Mouse (Mus musculus) CH12.LX (cell line): ENCODE results near the gene Sema4a.

Experiments
- CTCF ChIP-seq, 2 experiments: IDR thresholded peaks in 1 of 2; conservative IDR thresholded peaks in 1 of 2; 2 replicates each; pipeline ENCODE4 v1.5.1; 2011 to 2012; ENCODE audit warnings: low read depth in 2 of 2, low read length in 2 of 2, improper control_type of control experiment in 1 of 2, inconsistent platforms in 1 of 2, mild to moderate bottlenecking in 1 of 2, moderate library complexity in 1 of 2
- EP300 ChIP-seq: IDR thresholded peaks from 2 replicates; pipeline ENCODE4 v1.6.1; 2011; ENCODE audit warnings: low read length, improper control_type of control experiment
- GABPA ChIP-seq: IDR thresholded peaks from 2 replicates; pipeline ENCODE4 v1.6.1; 2012; ENCODE audit warnings: low read depth, low read length, improper control_type of control experiment, inconsistent platforms; ENCODE audit not compliant: insufficient replicate concordance
- JUND ChIP-seq: conservative IDR thresholded peaks from 2 replicates; pipeline ENCODE4 v1.6.1; 2011; ENCODE audit warnings: low read depth, low read length, improper control_type of control experiment
- MAFK ChIP-seq: IDR thresholded peaks from 2 replicates; pipeline ENCODE4 v1.6.1; 2011; ENCODE audit warnings: low read length, improper control_type of control experiment; ENCODE audit not compliant: insufficient replicate concordance
- MYC ChIP-seq: IDR thresholded peaks from 2 replicates; pipeline ENCODE4 v1.6.1; 2011; ENCODE audit warnings: low read depth, mild to moderate bottlenecking, improper control_type of control experiment, low read length
- NRF1 ChIP-seq: IDR thresholded peaks from 2 replicates; pipeline ENCODE4 v1.6.1; 2014; ENCODE audit warnings: low read depth, mild to moderate bottlenecking, inconsistent platforms, low read length, improper control_type of control experiment, moderate library complexity
- POLR2A ChIP-seq: IDR thresholded peaks from 2 replicates; pipeline ENCODE4 v1.6.1; 2011; ENCODE audit warnings: low read depth, mild to moderate bottlenecking, improper control_type of control experiment, low read length
- ZNF384 ChIP-seq: IDR thresholded peaks from 2 replicates; pipeline ENCODE4 v1.6.1; 2012; ENCODE audit warnings: low read depth, low read length, improper control_type of control experiment, inconsistent platforms

GRCm38 (mm10) chr3:88409741-88410644, 51.0 kb downstream of the Sema4a start, which contains the start of gene Pmf1:
- TF ChIP-seq ZNF384 (peak; percentile 83), CTCF (conservative IDR thresholded peaks at IDR 0.05 in 1 of 2, IDR thresholded peaks at IDR 0.05 in 1 of 2; ENCODE audit: low read depth in 2 of 2, low read length in 2 of 2) (no peak), MAFK (peak; percentile 60; the same call in 1 of the 2 replicates), EP300 (no peak), POLR2A (peak; percentile 97), GABPA (no peak), MYC (peak; percentile 85), JUND (no peak), NRF1 (peak; percentile 43; the same call in 1 of the 2 replicates)
